ENCODE assay signal across 12 mouse cellular contexts in the genomic region with DNA sequence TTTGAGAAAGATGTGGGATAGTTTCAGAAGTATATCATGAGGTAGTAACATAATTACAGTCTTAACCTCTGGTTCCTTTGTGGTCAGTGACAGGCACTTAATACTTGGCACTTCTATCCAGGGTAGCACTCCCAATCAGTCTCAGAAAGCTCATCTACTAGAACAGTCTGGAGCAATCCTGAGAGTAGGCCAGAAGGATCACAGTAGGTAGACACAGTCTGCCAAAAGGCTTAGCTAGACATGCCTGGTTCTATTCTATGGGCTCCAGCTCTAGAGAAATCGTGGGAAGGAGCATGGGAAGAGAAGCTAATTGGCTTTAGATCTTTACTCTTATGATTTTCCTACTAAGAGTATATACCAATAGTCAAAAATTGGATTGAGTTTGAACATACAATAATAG.
DNase-seq lines count a peak whose midpoint lies in the region.
"Had no signal": no experiment of that assay in that cellular context is flagged by ENCODE, and none has a peak within 500 bp of the region (broad histone marks: within the 10 kb centered on the region; RNA-seq: fewer than 3 reads in every experiment).

No protein-coding gene starts in this region.

- intact Hi-C loops in left cerebral cortex, postnatal 25 days (cut with DNase I) = no loop called here

- peak; percentile 65 for DNase-seq in cerebellum, adult 11 months
- DNase-seq in cerebellum, adult 18-20 months = peak; percentile 69 to 83
- peak; percentile 90 for DNase-seq in cerebellum, adult 9-11 months
- DNase-seq in cerebellum, postnatal 36 days = peak; percentile 46 to 68
- DNase-seq in adipocyte (ENCODE audit: low spot score) = no peak
- DNase-seq in left cerebral cortex, postnatal 25 days (ENCODE audit: low spot score in 2 of 2) = no peak
- no peak for DNase-seq in ovary, postnatal 36 days (ENCODE audit: low spot score)
- DNase-seq: adrenal gland, postnatal 10 days; forebrain, postnatal 0 days; gastrocnemius, postnatal 14 days; heart, postnatal 36 days; kidney, adult 8-10 months had no signal

Comparison
In these comparisons a context has a peak if more than half of its experiments do, and no peak if none do; other contexts are left out.
1. DNase-seq: peak in cerebellum, adult 11 months (single experiment), cerebellum, adult 18-20 months (2 of 2), cerebellum, adult 9-11 months (single experiment) and cerebellum, postnatal 36 days (2 of 2); none in adipocyte (single experiment), left cerebral cortex, postnatal 25 days (0 of 2) and ovary, postnatal 36 days (single experiment).